Mouse (Mus musculus): ENCODE results near the gene Rbfox3.

DNA sequence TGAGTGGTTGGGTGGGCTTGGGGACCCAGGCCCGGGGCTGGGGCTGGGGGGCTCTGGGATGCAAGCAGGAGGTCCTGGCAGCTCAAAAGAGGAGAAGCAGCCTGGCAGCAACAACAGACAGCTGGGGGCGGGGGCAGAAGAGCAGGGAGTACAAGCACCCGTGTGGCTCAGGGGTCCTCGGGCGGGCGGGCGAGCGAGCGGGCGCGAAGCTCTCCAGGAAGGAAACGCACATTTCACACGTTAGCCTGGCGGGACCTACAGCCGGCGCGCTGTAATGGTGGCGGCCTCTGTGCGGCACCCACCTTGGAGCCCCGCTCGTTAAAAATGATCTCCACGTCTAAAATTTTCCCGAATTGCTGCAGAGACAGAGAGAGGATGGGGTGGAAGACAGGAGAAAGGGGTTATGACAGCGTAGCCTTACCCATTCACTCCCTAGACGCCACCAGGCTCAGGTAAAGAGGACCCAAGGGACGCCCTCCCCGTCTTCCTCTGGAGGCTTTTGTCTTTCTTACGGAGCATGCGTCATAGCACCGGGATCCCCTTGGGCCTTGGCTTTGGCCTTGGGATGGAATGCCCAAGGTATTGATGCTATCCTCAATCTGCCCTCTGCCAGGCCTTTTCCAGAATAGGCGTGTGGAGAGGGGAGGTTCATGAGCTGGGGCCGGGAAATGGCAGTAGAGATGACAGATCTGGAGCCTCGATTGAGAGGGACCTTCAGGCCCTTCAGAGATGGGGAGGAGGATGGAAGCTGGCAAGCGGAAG lies 407.8 kb downstream of the Rbfox3 start:
- TF ChIP-seq CTCF (IDR thresholded peaks at IDR 0.05; ENCODE audit: extremely low read depth, insufficient read length, insufficient replicate concordance, low read depth, low read length) (no peak), POLR2A (IDR thresholded peaks at IDR 0.05; ENCODE audit: low read depth, low read length) (no peak)

All from small intestine, adult 2 months (tissue).